Mouse (Mus musculus): ENCODE measurements around the gene Arid4a.
"Not testable (repeated sequence)": the region's sequence is repeated elsewhere in the genome, so short reads cannot be mapped to it uniquely, and the experiment has no call there.

Gene Arid4a

DNA sequence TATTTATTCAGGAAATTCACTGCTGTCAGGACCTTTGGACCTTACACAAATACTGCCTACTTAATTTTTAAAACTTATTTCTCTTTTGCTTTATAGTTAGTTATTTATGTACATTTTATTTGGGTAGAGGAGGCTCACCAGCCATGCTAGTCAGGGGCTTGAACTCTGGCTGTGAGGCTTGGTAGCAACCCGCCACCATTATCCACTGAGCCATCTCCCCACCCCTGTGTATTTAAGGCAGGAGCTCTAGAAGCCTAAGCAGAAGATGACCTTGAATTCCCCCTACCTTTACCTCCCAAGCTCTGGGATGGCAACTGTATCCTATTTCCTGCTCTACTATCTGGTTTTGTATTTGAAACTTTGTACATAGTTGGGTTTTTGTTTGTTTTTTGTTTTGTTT lies 37.7 kb downstream of the Arid4a start:
- no peak for DNase-seq (ENCODE audit: low spot score)

GRCm38 (mm10) chr12:71055537-71055936 lies 39.7 kb downstream of the Arid4a start:
- no peak for DNase-seq (ENCODE audit: low spot score)

GRCm38 (mm10) chr12:71059741-71060140 lies 44.0 kb downstream of the Arid4a start:
- DNase-seq (ENCODE audit: low spot score), result no peak

DNA sequence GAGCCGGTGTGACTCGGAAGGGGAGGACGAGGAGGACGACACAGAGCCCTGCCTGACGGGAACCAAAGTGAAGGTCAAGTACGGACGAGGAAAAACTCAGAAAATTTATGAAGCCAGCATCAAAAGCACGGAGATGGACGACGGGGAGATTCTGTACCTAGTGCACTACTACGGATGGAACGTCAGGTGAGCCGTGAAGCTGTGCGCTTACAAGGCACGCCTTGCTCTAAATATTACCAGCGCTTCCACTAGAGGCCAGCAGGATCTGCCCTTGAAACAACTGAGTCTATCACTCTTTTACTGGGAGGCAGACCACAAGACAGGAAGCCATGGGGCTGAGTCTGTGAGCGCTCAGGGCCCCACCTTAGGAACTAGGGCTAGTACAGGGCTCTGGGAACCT lies 54.1 kb downstream of the Arid4a start:
- no peak for DNase-seq (ENCODE audit: low spot score)

DNA sequence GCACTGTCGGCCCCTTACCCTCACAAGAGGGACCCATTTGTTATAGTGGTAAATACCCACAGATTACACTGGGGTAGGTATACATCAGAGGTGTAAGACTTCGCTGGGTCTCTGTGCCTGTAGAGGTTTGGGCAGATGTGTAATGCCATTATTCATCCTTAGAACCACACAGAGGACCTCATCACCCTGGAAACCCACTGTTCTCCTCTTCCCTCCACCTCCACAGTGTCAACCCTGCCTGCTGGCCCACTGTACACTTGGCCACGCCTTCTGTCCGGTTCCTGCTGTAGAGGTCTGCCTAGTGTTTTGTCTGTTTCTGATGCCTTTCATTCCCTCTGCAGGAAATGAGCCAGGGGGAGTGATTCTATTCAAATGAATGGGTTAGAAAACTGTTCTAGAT lies 56.3 kb downstream of the Arid4a start:
- no peak for DNase-seq (ENCODE audit: low spot score)

- peak; percentile 56 for DNase-seq (ENCODE audit: low spot score)
Measured at GRCm38 (mm10) chr12:71073113-71073730, 57.4 kb downstream of the Arid4a start.

GRCm38 (mm10) chr12:71086331-71086730 lies 70.5 kb downstream of the Arid4a start:
- DNase-seq (ENCODE audit: low spot score), result no peak

DNA sequence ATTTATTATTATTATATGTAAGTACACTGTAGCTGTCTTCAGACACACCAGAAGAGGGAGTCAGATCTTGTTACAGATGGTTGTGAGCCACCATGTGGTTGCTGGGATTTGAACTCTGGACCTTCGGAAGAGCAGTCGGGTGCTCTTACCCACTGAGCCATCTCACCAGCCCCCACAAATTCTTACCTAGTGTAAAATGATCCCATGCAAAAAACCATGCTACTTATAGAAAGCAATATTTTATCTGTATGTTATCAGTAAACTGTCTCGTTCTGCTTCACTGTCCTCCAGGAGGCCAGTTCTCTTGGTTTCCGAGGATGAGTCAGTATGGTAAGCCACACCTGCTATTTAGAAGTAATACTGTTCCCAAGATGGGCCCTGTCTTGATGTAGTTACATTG lies 88.5 kb downstream of the Arid4a start:
- not testable (repeated sequence) for DNase-seq (ENCODE audit: low spot score)

DNA sequence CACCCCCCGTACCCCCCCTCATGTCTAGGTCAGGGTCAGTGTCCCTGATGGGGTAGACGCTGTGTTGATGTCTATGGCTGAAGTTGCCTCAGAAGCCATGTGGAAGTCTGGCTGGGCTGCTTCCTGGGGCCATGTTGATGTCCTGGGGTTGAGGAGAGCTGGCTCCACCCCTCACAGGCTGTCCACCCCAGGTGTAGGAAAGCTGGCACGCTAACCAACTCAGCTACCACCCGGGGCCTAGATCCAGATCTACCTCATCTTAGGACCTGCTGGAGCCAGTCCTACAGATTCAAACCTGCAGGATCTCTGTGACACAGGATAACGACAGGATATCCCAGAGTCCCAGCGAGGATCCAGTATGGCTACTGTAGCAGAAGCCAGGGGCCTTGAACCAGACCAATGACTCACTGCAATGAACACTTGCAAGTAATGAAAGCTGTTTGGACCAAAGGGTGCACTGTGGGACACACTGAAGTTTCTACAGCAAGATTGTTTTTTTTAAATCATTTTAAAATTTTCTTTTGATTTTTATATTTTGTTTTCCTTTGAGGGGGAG lies 91.5 kb downstream of the Arid4a start:
- DNase-seq (ENCODE audit: low spot score), result no peak

DNA sequence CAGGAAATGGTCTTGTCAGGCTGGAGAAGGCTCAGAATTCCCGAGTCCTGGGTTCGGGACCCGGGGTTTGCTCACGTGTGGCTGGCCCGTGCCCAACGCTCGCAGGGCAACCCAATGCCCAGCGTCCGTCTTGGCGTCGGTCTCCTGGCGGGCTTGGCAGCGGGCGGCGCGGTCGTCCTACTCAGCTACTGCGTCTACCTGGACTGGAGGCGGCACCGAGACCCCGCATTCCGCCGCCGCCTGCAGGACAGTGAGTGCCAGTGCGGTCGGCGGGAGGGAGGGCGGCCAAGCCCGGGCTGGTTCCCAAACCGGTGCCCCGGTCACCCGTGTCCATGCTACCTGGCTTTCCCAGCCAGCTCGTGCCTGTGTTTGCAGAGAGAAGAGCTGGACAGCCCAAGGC lies 95.5 kb downstream of the Arid4a start, which contains the start of gene Tomm20l:
Gene Tomm20l, plus strand, starts transcription at position 98 of the 400 bp plus-strand sequence.
- DNase-seq (ENCODE audit: low spot score), result peak; percentile 37

GRCm38 (mm10) chr12:71113074-71113473 lies 97.3 kb downstream of the Arid4a start:
- no peak for DNase-seq (ENCODE audit: low spot score)

- peak; percentile 55 for DNase-seq (ENCODE audit: low spot score)
Measured at GRCm38 (mm10) chr12:71113675-71114288, 98.0 kb downstream of the Arid4a start.

DNA sequence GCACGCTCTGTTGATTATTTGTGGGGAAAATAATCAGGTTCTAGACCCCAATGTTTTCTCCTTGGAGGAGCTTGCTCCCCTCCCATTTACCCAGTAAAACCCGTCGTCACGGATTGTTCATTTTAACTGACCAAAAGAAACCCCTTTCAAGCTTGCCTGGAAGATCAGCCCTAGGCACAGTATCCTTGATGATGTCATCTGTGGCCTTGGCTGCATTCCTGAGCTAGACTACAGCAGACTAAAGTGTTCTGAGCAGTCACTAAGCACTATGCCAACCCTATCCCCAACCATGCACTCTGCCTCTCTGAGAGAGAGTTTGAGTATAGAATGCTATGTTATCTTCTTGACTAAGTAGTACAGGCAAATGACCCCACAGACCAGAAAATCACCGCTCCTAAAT lies 100.6 kb downstream of the Arid4a start:
- DNase-seq (ENCODE audit: low spot score), result no peak

DNA sequence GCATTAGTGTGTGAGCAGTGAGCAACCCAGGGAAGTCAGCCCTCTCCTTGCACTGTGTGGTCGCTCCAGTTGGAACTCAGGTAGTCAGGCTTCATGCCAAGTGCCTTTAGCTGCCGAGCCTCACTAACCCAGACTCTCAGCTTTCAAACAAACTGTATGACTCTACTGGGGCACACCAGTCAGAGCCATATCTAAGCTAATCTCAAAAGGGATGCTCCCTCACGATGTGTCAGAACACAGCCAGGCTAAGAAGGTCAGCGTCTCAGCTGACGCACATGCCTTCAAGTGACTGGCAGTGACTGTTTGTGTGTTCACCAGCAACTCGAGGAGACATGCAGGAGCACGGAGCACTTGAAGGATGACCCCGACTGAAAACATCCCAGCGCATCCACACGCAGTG lies 106.9 kb downstream of the Arid4a start:
- DNase-seq (ENCODE audit: low spot score), result no peak

DNA sequence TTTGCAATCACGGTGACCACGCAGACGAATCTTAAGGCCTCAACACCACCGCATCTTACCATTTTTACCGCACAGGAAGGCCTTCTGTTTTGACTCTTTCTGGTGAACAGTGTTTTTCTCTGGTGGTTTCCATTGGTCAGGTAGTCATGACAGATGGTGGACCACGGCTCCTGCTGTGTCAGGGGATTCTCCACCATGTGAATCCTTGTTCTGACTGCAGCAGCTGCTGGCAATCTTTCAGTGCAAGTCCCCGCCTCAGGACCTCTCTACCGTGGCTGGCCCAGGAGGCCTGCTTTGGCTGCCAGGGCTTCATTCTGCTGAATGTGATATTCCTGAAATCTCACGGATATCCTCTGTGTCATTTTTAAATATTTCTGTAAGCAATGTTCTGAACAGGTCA lies 107.5 kb downstream of the Arid4a start:
- DNase-seq (ENCODE audit: low spot score), result no peak

DNA sequence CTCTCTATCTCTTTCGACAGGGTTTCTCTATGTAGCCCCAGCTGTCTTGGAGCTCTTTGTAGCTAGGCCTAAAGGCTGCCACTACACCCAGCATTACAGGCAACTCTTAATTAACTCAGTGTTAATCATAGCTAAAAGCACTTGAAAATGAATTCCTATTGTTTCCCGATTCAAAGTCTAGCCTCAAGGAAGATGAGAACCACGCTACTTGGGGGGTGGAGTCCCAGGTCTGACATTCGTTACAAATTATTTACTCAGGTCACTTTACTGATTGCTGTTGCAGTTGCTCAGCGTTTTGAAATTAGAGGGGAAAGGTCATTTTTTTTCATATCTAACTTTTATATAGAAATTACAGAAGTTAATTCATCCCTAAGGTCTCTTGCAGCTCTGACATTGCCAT lies 119.8 kb downstream of the Arid4a start:
- DNase-seq (ENCODE audit: low spot score), result no peak

DNA sequence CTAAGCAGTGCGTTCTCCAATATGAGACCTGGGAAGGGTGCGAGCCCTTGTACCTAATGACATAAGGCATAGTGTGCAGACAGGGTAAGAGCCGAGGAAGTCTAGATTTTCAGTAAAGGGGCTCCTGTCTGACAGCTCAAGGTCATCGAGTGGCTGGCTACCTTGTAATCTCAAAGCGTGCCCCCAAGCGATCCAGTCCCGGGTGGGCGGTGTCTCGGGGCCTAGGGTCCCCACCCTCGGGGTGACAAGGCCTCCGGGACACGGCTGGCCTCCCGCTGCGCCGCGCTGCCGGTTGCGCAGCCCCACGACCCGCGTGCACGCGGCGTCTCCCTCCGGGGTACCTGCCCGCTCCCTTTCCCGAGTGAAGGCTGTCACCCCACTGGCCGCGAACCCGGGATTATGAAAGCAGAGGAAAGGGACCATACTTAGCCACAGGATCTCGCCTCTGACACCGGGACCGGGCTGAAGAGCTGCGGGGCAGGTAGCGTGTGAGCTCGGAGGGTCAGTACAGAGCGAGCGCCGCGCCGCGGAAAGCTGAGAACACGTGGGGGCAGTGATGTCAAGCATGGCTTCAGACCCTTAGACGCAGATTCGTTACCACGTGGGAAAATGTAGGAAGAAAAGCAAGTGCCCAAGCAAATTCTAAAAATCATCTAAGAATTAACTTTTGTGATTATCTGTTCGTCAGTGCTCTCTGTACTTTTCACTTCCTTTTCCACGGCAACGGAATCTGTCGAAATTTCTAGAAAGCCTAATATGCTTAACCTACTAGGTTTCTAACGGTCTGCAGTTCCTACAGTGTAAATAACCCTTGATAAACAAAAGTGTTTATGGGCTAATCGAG lies 120.6 kb downstream of the Arid4a start, which contains the start of the genes Timm9 and 2700049A03Rik:
Gene Timm9, minus strand, starts transcription at position 555 of the 844 bp plus-strand sequence.
Gene 2700049A03Rik, plus strand, starts transcription at position 719 of the 844 bp plus-strand sequence.
- peak; percentile 89 for DNase-seq (ENCODE audit: low spot score)

- DNase-seq (ENCODE audit: low spot score), result peak; percentile 95
Measured at GRCm38 (mm10) chr12:71136974-71137491, 121.2 kb downstream of the Arid4a start.

GRCm38 (mm10) chr12:71137686-71138085 lies 121.9 kb downstream of the Arid4a start:
- no peak for DNase-seq (ENCODE audit: low spot score)

GRCm38 (mm10) chr12:71139258-71139828 lies 123.6 kb downstream of the Arid4a start:
- no peak for DNase-seq (ENCODE audit: low spot score)

GRCm38 (mm10) chr12:71141189-71141588 lies 125.4 kb downstream of the Arid4a start:
- DNase-seq (ENCODE audit: low spot score), result no peak

DNA sequence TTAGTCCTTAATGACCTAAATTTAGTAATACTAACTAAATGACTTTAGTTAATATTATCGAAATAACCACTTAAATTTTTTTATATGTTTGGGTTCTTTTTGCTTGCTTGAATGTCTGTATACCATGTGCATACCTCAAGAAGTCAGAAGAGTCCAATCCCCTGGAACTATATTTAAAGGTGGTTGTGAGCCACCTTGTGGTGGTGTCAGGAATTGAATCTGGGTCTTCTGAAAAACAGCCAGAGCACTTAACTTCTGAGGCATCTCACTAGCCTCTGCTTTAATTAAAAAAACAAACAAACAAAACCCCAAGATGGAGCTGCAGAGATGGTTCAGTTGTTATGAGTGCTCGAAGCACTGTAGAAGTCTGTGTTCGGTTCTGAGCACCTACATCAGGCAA lies 131.9 kb downstream of the Arid4a start:
- DNase-seq (ENCODE audit: low spot score), result peak; percentile 75
